Comparison of ENCODE assay signal across 21 mouse cellular contexts in the genomic region with DNA sequence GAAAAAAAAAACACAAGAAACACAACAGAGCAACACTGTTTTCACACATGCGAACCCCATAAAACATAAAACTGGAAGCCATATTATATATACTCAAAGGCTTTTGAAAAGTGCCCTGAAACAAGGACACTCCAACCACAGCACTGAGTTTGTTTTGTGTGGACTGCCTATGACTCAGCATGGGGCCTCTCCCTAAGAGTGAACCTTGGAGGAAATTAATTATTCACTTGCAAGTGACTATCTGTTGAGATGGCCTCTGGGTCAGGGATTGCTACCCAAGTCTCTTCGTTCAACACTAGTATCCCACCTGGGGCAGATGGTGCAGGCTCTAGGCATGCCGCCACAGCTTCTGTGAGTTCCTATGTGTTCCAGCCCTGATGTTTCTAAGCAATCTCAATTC.
"Had no signal": no experiment of that assay in that cellular context is flagged by ENCODE, and none has a peak within 500 bp of the region (broad histone marks: within the 10 kb centered on the region; RNA-seq: fewer than 3 reads in every experiment).

No protein-coding gene starts in this region.

- H3K27ac ChIP-seq: layer of hippocampus, adult 2 months; limb, embryonic 10.5 days; limb, embryonic 13.5 days; liver, embryonic 12.5 days; liver, embryonic 15.5 days; lung, embryonic 15.5 days; midbrain, embryonic 10.5 days; midbrain, embryonic 13.5 days; neural tube, embryonic 12.5 days; neural tube, embryonic 15.5 days had no signal

- ATAC-seq: liver, embryonic 12.5 days; midbrain, embryonic 13.5 days had no signal

- H3K9me3 ChIP-seq: limb, embryonic 10.5 days; limb, embryonic 13.5 days; liver, embryonic 12.5 days; liver, embryonic 15.5 days; lung, embryonic 15.5 days; megakaryocyte, embryonic 14.5 days; midbrain, embryonic 10.5 days; midbrain, embryonic 13.5 days; neural tube, embryonic 12.5 days; neural tube, embryonic 15.5 days had no signal

- H3K4me2 ChIP-seq: limb, embryonic 13.5 days; liver, embryonic 12.5 days; liver, embryonic 15.5 days; lung, embryonic 15.5 days; midbrain, embryonic 13.5 days; neural tube, embryonic 12.5 days; neural tube, embryonic 15.5 days had no signal

- H3K9ac ChIP-seq: limb, embryonic 13.5 days; liver, embryonic 12.5 days; liver, embryonic 15.5 days; lung, embryonic 15.5 days; midbrain, embryonic 13.5 days; neural tube, embryonic 12.5 days; neural tube, embryonic 15.5 days had no signal

- H3K27me3 ChIP-seq: limb, embryonic 13.5 days; liver, embryonic 12.5 days; liver, embryonic 15.5 days; lung, embryonic 15.5 days; megakaryocyte, embryonic 14.5 days; midbrain, embryonic 13.5 days; neural tube, embryonic 12.5 days; neural tube, embryonic 15.5 days had no signal

- H3K4me3 ChIP-seq: layer of hippocampus, adult 2 months; limb, embryonic 10.5 days; limb, embryonic 13.5 days; liver, embryonic 12.5 days; liver, embryonic 15.5 days; lung, embryonic 15.5 days; megakaryocyte, embryonic 14.5 days; midbrain, embryonic 10.5 days; midbrain, embryonic 13.5 days; neural tube, embryonic 12.5 days; neural tube, embryonic 15.5 days had no signal

- H3K4me1 ChIP-seq: limb, embryonic 10.5 days; limb, embryonic 13.5 days; liver, embryonic 12.5 days; liver, embryonic 15.5 days; lung, embryonic 15.5 days; megakaryocyte, embryonic 14.5 days; midbrain, embryonic 10.5 days; midbrain, embryonic 13.5 days; neural tube, embryonic 12.5 days; neural tube, embryonic 15.5 days had no signal

- H3K36me3 ChIP-seq: limb, embryonic 10.5 days; limb, embryonic 13.5 days; liver, embryonic 12.5 days; liver, embryonic 15.5 days; lung, embryonic 15.5 days; midbrain, embryonic 10.5 days; midbrain, embryonic 13.5 days; neural tube, embryonic 12.5 days; neural tube, embryonic 15.5 days had no signal

- DNase-seq: kidney, postnatal 10 days; layer of hippocampus, adult 9-11 months; liver; lung, adult 18-20 months; lung, postnatal 10 days; lung, postnatal 36 days; right cerebral cortex, adult 18-20 months; right cerebral cortex, postnatal 14 days; right cerebral cortex, postnatal 4 days; thymus, postnatal 36 days had no signal
